Mouse (Mus musculus): ENCODE data around the gene Ap2a2.

DNA sequence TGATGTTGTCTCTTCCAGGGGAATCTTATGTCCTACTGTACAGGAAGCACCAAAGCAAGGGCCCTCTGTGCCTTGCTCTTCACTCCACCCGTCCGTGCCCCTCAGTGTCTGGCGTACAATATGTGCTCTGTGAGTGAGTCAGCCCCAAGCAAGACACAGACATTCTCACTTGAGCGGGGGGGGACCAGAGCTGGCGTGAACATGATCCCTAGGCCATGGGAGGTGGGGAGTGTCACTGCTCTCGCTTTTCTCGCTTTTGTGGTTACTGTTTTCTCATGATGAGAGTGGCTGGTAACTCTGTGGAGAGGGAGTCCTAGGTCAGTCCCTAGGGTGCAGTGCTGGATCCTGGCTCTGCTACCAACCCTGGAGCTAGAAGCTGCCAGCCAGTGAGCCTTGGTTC is 2.6 kb downstream of the Ap2a2 start:
- TF ChIP-seq CTCF (IDR thresholded peaks at IDR 0.05; ENCODE audit: low read depth) (no peak), EP300 (IDR thresholded peaks at IDR 0.05; ENCODE audit: low read depth) (no peak)

All from liver, postnatal 0 days (tissue).